Mouse (Mus musculus) liver, embryonic 14.5 days (tissue): ENCODE measurements around the gene Lrrc63. TPM values are rescaled to one million over a fixed set of nuclear protein-coding genes. Genes with fewer than 3 reads are reported as not detected.

Experiments
- ATAC-seq: fragments of 200-750 bp; cut with Nextera tagmentation; 2 replicates; pipeline ENCODE4 v1.8.0; 2017; ENCODE audit warnings: moderate number of reproducible peaks, mild to moderate bottlenecking, moderate library complexity; ENCODE audit not compliant: insufficient read depth
- DNase-seq, 3 experiments: peaks; one replicate each; pipeline ENCODE4 v3.0.0-alpha.2; 2012 to 2013; ENCODE audit warnings: low read depth in 3 of 3, low spot score in 3 of 3
- H3K27ac ChIP-seq: fragments of 300-500 bp; sonication (generic); 2 replicates; pipeline ENCODE4 v1.5.1; 2014; ENCODE audit warnings: moderate library complexity, mild to moderate bottlenecking, control low read depth, inconsistent platforms
- H3K27me3 ChIP-seq: fragments of 300-500 bp; sonication (generic); 2 replicates; pipeline ENCODE4 v1.6.1; 2014; ENCODE audit warnings: mild to moderate bottlenecking, low read length, moderate library complexity; ENCODE audit not compliant: control insufficient read depth, insufficient read depth
- H3K36me3 ChIP-seq: fragments of 300-500 bp; sonication (generic); replicated peaks from 2 replicates; pipeline ENCODE4 v1.6.1; 2014; ENCODE audit warnings: low read depth; ENCODE audit not compliant: control insufficient read depth, insufficient read depth
- H3K4me1 ChIP-seq, 2 experiments: fragments of 200-500 bp in 1 of 2; fragments of 300-500 bp in 1 of 2; sonication (generic) in 1 of 2; replicated peaks; 2 replicates each; pipeline ENCODE4 v1.6.1; 2012 to 2014; ENCODE audit warnings: antibody characterized with exemption in 1 of 2, inconsistent platforms in 1 of 2, low read length in 1 of 2; ENCODE audit not compliant: control insufficient read depth in 2 of 2, insufficient read depth in 2 of 2
- H3K4me2 ChIP-seq: fragments of 300-500 bp; sonication (generic); 2 replicates; pipeline ENCODE4 v1.6.1; 2014; ENCODE audit warnings: low read depth, mild to moderate bottlenecking, control low read depth, moderate library complexity
- H3K4me3 ChIP-seq, 2 experiments: fragments of 200-500 bp in 1 of 2; fragments of 300-500 bp in 1 of 2; sonication (generic) in 1 of 2; 2 replicates each; pipeline ENCODE4 v1.5.1; 2012 to 2014; ENCODE audit warnings: low read depth in 2 of 2, low read length in 2 of 2, mild to moderate bottlenecking in 2 of 2, control low read depth in 1 of 2, inconsistent platforms in 1 of 2, moderate library complexity in 1 of 2; ENCODE audit not compliant: insufficient read depth in 1 of 2
- H3K9ac ChIP-seq: fragments of 300-500 bp; sonication (generic); replicated peaks from 2 replicates; pipeline ENCODE4 v1.6.1; 2014; ENCODE audit warnings: mild to moderate bottlenecking, control low read depth, moderate library complexity
- H3K9me3 ChIP-seq: fragments of 300-500 bp; sonication (generic); 2 replicates; pipeline ENCODE4 v1.6.1; 2016; ENCODE audit warnings: low read length, mixed read lengths; ENCODE audit not compliant: control insufficient read depth
- CTCF ChIP-seq: IDR thresholded peaks from 2 replicates; pipeline ENCODE4 v1.5.1; 2016; ENCODE audit warnings: antibody characterized with exemption, low read depth, control low read depth
- EP300 ChIP-seq: IDR thresholded peaks from 2 replicates; pipeline ENCODE4 v1.6.1; 2016; ENCODE audit warnings: antibody characterized with exemption, low read depth
- WGBS: fragments of 180-500 bp; shearing (Covaris S2); extraction: QIAGEN DNeasy Blood & Tissue Kit; methylation state at CpG from one replicate; pipeline ENCODE4 v1.1.7; 2014; ENCODE audit not compliant: insufficient replicate concordance; 5-methylcytosine and 5-hydroxymethylcytosine counted together
- polyA plus RNA-seq, 2 experiments: library from polyadenylated mRNA; depleted of rRNA in 1 of 2; stranded (reverse) in 1 of 2; unstranded in 1 of 2; fragments of >200 nt; fragmentation: Nextera tagmentation in 1 of 2; extraction: Ambion mirVana in 1 of 2; gene quantifications; 2 replicates each; pipeline versions ENCODE4 v1.2.1 to v1.2.3; 2012 to 2014

Gene Lrrc63
- polyA plus RNA-seq, 2 experiments: 0.01 to 0.10 TPM

DNA sequence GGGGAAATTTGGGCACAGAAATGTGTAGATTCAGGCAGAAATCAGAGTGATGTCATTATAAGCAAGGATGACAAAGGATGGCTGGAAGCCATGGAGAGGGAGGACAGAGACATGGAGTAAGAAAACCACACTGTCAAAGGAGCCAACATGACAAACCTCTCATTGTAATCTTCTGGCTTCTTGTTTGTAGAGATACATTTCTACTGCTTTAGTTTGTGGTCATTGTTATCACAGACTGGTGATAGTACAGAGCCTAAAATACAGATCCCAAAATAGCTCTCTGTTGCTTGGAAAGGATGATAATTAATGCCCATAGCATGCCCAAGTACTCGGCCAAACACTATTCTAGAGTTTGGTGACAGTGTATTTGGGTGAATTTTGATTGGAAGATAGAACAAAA, 39.9 kb upstream of the Lrrc63 start:
- H3K27me3 ChIP-seq: no peaks in the 10 kb centered on the region
- no peak for ATAC-seq
- no peaks in the 10 kb centered on the region for H3K9me3 ChIP-seq
- no peak for TF ChIP-seq EP300
- TF ChIP-seq CTCF: no peak
- H3K27ac ChIP-seq: no peak overlapping the region
- 30% methylated on average over 1 of the region's 1 CpGs for WGBS
- H3K4me1 ChIP-seq: no peaks in the 10 kb centered on the region; a peak in 3 of 4 replicates
- H3K9ac ChIP-seq: no peak overlapping the region
- DNase-seq: no peak
- H3K4me3 ChIP-seq: no peak overlapping the region
- no peaks in the 10 kb centered on the region for H3K36me3 ChIP-seq
- no peak overlapping the region for H3K4me2 ChIP-seq

DNA sequence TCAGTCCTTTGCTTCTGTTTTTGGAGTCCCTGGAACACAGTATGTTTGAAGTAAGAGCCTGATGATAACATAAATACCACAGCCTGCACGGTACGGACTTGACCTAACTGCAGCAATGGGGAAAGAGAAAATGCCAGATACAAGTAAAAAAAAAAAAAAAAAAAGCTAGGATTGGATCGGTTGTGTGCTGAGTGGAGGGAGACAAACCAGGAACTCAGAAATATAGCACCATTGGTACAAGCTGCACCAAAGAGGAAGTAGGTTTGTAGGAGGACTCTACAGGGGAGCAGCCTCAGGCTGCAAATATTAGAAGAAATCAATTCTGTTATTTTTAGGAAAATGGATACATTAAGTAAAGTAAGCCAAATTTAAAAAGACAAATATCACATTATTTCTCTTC, 37.8 kb upstream of the Lrrc63 start:
- Histone ChIP-seq H3K27ac (no peak overlapping the region), H3K4me2 (no peak overlapping the region), H3K4me1 (no peaks in the 10 kb centered on the region; a peak in 2 of 4 replicates), H3K4me3 (no peak overlapping the region), H3K9ac (no peak overlapping the region), H3K36me3 (no peaks in the 10 kb centered on the region), H3K27me3 (no peaks in the 10 kb centered on the region), H3K9me3 (no peaks in the 10 kb centered on the region)
- TF ChIP-seq CTCF (no peak), EP300 (no peak)
- 33% methylated on average over 3 of the region's 3 CpGs for WGBS
- ATAC-seq (no peak), DNase-seq (no peak)

DNA sequence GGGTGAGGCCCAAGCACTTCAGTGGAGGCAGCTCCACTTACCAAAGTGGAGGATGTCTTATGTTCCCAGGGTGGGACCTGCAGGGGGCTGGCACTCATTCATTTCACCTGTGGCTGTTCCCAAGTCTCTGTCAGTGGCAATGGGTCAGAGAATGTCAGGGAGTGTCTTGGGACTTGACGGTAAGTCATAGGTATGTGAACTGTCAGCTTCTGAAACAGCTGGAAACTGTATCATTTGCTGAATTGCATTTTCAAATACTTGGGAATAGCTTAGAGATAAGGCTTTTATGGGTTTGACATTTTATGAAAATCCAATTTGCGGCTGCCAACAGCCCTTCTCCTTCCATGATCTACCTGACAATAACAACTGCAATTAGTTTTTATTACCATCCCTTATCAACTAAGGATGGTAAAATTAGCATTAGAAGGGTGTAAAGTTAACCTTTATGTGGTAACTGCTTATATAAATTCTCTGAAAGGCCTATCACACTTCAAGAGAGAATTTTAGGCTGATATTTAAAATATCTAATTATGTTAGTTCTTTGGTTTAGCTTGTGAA, 35.0 kb upstream of the Lrrc63 start:
- H3K4me2 ChIP-seq: no peak overlapping the region

DNA sequence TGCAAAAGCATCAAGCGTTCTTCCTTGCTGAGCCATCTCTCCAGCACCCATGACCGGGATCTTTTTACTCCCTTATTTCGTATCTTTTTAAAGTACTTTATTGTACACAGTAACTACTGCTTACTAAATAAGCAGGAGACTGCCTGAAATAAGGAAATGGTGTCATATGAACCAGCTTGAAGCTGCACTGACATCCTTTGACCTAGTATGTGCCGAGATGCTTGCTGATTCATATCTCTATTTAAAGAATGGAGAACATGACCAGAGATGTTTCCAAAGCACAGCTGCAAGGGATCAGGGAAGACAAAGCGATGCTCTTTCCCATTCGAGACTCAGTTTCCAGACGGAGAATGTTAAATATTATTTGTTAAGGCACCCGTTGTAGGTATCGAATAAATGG, 33.7 kb upstream of the Lrrc63 start:
- H3K4me1 ChIP-seq: no peaks in the 10 kb centered on the region; a peak in 1 of 4 replicates
- TF ChIP-seq CTCF (no peak), EP300 (no peak)
- no peak for DNase-seq
- no peak overlapping the region for H3K9ac ChIP-seq
- H3K27ac ChIP-seq: no peak overlapping the region
- H3K36me3 ChIP-seq: no peaks in the 10 kb centered on the region
- no peaks in the 10 kb centered on the region for H3K9me3 ChIP-seq
- no peaks in the 10 kb centered on the region for H3K27me3 ChIP-seq
- no peak overlapping the region for H3K4me3 ChIP-seq
- ATAC-seq: no peak
- WGBS: 77% methylated on average over 9 of the region's 9 CpGs
- H3K4me2 ChIP-seq: no peak overlapping the region

More for the DNA sequence above, 35.0 kb upstream of the Lrrc63 start:
- no peak for TF ChIP-seq EP300
- no peak for TF ChIP-seq CTCF
- no peaks in the 10 kb centered on the region for H3K36me3 ChIP-seq
- H3K27me3 ChIP-seq: no peaks in the 10 kb centered on the region
- no peak overlapping the region for H3K9ac ChIP-seq
- DNase-seq (no peak), ATAC-seq (no peak)
- no peaks in the 10 kb centered on the region; a peak in 1 of 4 replicates for H3K4me1 ChIP-seq
- H3K27ac ChIP-seq: no peak overlapping the region
- no peak overlapping the region for H3K4me3 ChIP-seq
- 74% methylated on average over 2 of the region's 2 CpGs for WGBS
- H3K9me3 ChIP-seq: no peaks in the 10 kb centered on the region

DNA sequence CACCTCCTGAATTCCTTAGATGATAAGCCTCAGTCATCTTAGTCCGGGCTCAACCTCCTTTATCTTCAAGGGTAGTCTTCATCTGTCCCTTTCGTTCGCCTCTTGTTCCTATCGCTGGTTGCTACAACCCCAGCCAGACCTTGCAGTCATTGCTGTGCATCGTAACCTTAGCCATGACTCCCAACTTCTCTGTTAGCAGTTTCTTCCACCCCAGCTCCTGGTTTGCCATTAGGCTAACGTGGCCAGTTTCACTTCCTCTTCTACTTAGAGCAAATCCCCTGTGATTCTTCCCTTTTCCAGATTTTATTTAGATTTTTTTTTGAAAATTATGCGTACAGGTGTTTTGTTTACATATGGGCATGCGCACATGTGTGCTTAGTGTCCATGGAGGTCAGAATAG, 33.2 kb upstream of the Lrrc63 start:
- WGBS: 57% methylated on average over 8 of the region's 8 CpGs
- Histone ChIP-seq H3K4me1 (no peaks in the 10 kb centered on the region; a peak in 1 of 4 replicates), H3K27ac (no peak overlapping the region), H3K9ac (no peak overlapping the region), H3K27me3 (no peaks in the 10 kb centered on the region), H3K4me3 (no peak overlapping the region), H3K36me3 (no peaks in the 10 kb centered on the region), H3K4me2 (no peak overlapping the region), H3K9me3 (no peaks in the 10 kb centered on the region)
- TF ChIP-seq EP300: no peak
- TF ChIP-seq CTCF: no peak
- no peak for ATAC-seq
- DNase-seq: no peak
